Mouse (Mus musculus): ENCODE results near the gene Vmn1r77. TPM values are rescaled to one million over a fixed set of nuclear protein-coding genes. Genes with fewer than 3 reads are reported as not detected.
"Not testable (repeated sequence)": the region's sequence is repeated elsewhere in the genome, so short reads cannot be mapped to it uniquely, and the experiment has no call there.

Gene Vmn1r77
- not detected in 2 replicates for polyA plus RNA-seq (2015; fragmentation: Nextera tagmentation; extraction: Ambion mirVana)

- not testable (repeated sequence) for H3K27me3 ChIP-seq; H3K27ac ChIP-seq; H3K36me3 ChIP-seq; H3K4me2 ChIP-seq (replicated peaks); ATAC-seq (ENCODE audit: low FRiP score, low read depth); H3K4me3 ChIP-seq; H3K9ac ChIP-seq; H3K4me1 ChIP-seq
- peaks cover 13% of the 10 kb centered on the region for H3K9me3 ChIP-seq
Observed at GRCm38 (mm10) chr7:12036452-12036851, at the start of gene Vmn1r77. Gene Vmn1r77, plus strand, starts transcription at chr7:12036752.

- H3K9ac ChIP-seq; H3K4me1 ChIP-seq; H3K27me3 ChIP-seq; H3K27ac ChIP-seq; H3K4me3 ChIP-seq; H3K4me2 ChIP-seq (replicated peaks); ATAC-seq (ENCODE audit: low FRiP score, low read depth): not testable (repeated sequence)
- WGBS: 92% methylated on average over 5 of the region's 5 CpGs
- Histone ChIP-seq H3K9me3 (peaks cover 12% of the 10 kb centered on the region; the same call in 1 of the 2 replicates), H3K36me3 (peaks cover 14% of the 10 kb centered on the region; the same call in 1 of the 2 replicates)
Observed at GRCm38 (mm10) chr7:12011491-12011890, 25.1 kb upstream of the Vmn1r77 start.

GRCm38 (mm10) chr7:12012392-12012791, 24.2 kb upstream of the Vmn1r77 start:
- not testable (repeated sequence) for H3K27me3 ChIP-seq; H3K4me2 ChIP-seq (replicated peaks); ATAC-seq (ENCODE audit: low FRiP score, low read depth); H3K27ac ChIP-seq; H3K9ac ChIP-seq; H3K9me3 ChIP-seq; H3K4me1 ChIP-seq; H3K4me3 ChIP-seq
- WGBS: 84% methylated on average over 3 of the region's 3 CpGs
- H3K36me3 ChIP-seq: peaks cover 14% of the 10 kb centered on the region; the same call in 1 of the 2 replicates

DNA sequence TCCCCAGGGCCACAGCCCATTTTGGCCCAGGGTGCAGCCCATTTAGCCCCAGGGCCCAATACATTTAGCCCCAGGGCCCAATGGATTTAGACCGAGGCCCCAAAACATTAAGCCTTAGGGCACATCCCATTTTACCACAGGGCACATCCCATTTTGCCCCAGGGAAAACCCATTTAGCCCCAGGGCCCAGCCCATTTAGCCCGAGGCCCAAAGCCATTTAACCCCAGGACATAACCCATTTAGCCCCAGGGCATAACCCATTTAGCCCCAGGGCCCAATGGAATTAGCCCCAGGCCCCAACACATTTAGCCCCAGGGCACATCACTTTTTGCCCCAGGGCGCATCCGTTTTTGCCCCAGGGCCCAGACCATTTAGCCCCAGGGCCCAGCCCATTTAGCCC, 23.4 kb upstream of the Vmn1r77 start:
- peaks cover 14% of the 10 kb centered on the region; the same call in 1 of the 2 replicates for H3K36me3 ChIP-seq
- WGBS: 82% methylated on average over 4 of the region's 4 CpGs
- H3K27me3 ChIP-seq: no peaks in the 10 kb centered on the region
- no peak overlapping the region for H3K9ac ChIP-seq
- no peak overlapping the region for H3K4me3 ChIP-seq
- H3K27ac ChIP-seq: no peak overlapping the region
- H3K9me3 ChIP-seq: 0 out of 2 replicates have a peak, but pooled peaks cover 3% of the 10 kb centered on the region
- H3K4me2 ChIP-seq (replicated peaks): no peak overlapping the region
- no peaks in the 10 kb centered on the region for H3K4me1 ChIP-seq
- no peak for ATAC-seq (ENCODE audit: low FRiP score, low read depth)

DNA sequence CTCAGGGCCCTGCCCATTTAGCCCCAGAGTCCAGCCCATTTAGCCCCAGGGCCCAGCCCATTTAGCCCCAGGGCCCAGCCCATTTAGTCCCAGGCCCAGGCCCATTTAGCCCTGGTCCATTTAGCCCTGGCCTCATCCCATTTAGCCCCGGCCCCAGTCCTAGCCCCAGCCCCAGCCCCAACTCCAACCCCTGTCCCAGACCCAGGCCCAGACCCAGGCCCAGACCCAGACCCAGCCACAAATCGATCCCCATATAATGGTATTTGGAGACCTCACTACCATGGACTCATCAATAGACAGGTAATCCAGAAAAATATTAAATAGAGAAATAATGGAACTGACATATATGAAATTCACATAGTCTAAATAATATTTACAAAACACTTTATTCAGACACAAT, 18.7 kb upstream of the Vmn1r77 start:
- H3K9me3 ChIP-seq; H3K4me3 ChIP-seq; H3K9ac ChIP-seq; H3K4me1 ChIP-seq; H3K36me3 ChIP-seq; H3K27me3 ChIP-seq; H3K4me2 ChIP-seq (replicated peaks); H3K27ac ChIP-seq: not testable (repeated sequence)
- ATAC-seq (ENCODE audit: low FRiP score, low read depth): peak; percentile 72; the same call in 1 of the 2 replicates
- 64% methylated on average over 2 of the region's 2 CpGs for WGBS

DNA sequence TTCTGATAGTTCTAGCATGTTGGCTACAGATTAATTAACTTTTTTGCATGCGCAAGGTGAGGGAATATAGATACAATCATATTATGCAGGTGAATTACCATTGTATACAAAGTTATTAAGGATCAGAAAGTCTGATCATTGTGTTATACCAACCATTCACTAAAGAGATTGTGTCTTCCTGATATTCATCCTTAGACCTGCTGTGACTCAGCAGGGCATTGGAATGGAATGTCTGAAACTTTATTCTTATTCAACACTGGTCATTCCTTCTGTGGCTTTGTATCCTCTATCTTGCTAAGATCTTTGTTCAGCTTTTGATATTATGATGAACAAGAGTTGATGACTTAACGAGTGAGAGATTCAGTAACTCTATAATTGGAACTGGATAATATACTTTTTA, 4.1 kb downstream of the Vmn1r77 start:
- no peaks in the 10 kb centered on the region for H3K36me3 ChIP-seq
- no peak overlapping the region for H3K9ac ChIP-seq
- H3K4me3 ChIP-seq: no peak overlapping the region
- H3K27me3 ChIP-seq: no peaks in the 10 kb centered on the region
- WGBS: 73% methylated on average over 2 of the region's 2 CpGs
- H3K27ac ChIP-seq: no peak overlapping the region
- peaks cover 21% of the 10 kb centered on the region for H3K9me3 ChIP-seq
- H3K4me1 ChIP-seq: no peaks in the 10 kb centered on the region
- no peak for ATAC-seq (ENCODE audit: low FRiP score, low read depth)
- H3K4me2 ChIP-seq (replicated peaks): no peak overlapping the region

Other genes starting within 250 kb of the Vmn1r77 start
- gene Vmn1r74, start 202.8 kb upstream of the Vmn1r77 start, polyA plus RNA-seq (2015; fragmentation: Nextera tagmentation; extraction: Ambion mirVana): not detected in 2 replicates
- not detected in 2 replicates for gene Vmn1r75, start 162.1 kb upstream of the Vmn1r77 start, polyA plus RNA-seq (2015; fragmentation: Nextera tagmentation; extraction: Ambion mirVana)
- not detected in 2 replicates for gene Vmn1r76, start 98.5 kb upstream of the Vmn1r77 start, polyA plus RNA-seq (2015; fragmentation: Nextera tagmentation; extraction: Ambion mirVana)
- gene Vmn1r78, start 113.5 kb downstream of the Vmn1r77 start, polyA plus RNA-seq (2015; fragmentation: Nextera tagmentation; extraction: Ambion mirVana): not detected in 2 replicates
- not detected in 2 replicates for gene Vmn1r79, start 134.5 kb downstream of the Vmn1r77 start, polyA plus RNA-seq (2015; fragmentation: Nextera tagmentation; extraction: Ambion mirVana)
- not detected in 2 replicates for gene Vmn1r80, start 152.5 kb downstream of the Vmn1r77 start, polyA plus RNA-seq (2015; fragmentation: Nextera tagmentation; extraction: Ambion mirVana)
- not detected in 2 replicates for gene Vmn1r81, start 231.5 kb downstream of the Vmn1r77 start, polyA plus RNA-seq (2015; fragmentation: Nextera tagmentation; extraction: Ambion mirVana)

Data from limb, embryonic 13.5 days (tissue).